Mouse (Mus musculus): ENCODE measurements around the gene 1700013H16Rik.
"Not testable (repeated sequence)": the region's sequence is repeated elsewhere in the genome, so short reads cannot be mapped to it uniquely, and the experiment has no call there.

Gene 1700013H16Rik

DNA sequence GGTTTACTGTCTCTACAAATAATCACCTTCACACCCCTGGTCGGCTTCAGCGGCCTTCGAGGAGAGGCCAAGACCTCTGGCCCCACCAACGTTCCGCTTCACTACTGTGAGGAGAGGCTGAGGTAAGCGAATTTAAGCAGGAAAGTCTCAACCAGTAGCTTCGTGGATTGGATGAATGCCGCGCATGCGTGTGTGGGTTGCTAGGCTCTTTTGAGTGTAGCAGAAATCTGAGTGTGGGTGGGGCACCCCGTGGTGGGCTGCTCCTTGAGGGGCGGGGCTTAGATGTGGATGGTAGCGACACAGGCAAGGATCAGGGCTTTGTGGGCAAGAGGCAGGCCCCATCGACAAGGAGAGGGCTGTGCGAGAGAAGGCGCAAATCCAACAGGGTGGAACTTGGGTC is at the start of gene 1700013H16Rik:
Gene 1700013H16Rik (minus strand): TSS at position 96 of the 400 bp plus-strand sequence.
- DNase-seq (ENCODE audit: low spot score) = no peak

DNA sequence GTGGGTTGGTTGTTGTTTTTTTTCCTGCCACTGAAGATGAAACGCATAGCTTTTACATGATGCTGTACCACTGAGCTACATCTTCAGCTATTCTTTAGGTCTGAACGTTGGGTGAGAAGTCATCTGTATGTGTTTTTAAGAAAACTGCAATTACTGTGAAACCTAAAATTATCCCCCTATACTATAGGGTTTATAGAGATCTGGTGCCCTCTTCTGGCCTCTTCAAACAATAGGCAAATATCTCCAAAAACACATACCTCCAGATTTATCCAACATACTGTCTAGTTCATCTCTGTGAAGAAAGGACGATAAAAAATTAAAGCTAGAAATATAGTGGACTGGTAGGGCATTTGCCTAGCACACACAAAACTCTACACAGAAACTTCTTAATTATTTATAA is 41.4 kb upstream of the 1700013H16Rik start:
- no peak for DNase-seq (ENCODE audit: low spot score)

DNA sequence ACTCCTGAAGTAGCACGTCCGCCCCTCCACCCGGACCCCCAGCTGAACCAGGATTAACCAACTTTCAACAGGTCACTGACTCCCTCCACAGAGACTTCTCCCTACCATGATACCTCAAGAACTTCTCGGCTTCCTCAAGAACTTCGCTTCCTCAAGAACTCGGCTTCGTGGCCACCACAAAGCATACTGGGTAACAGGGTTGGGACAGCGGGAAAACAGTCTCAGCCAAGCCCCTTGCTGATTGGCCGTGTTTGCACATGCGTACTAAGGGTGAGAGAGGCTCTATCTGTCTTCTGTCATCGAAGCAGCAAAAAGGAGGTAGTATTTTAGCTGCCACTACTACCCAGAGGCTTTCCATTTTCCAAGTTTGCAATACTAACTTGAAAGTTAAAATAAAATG is 39.9 kb upstream of the 1700013H16Rik start, which contains the start of gene Xlr:
Gene Xlr (minus strand): TSS at position 188 of the 400 bp plus-strand sequence.
- DNase-seq (ENCODE audit: low spot score) = not testable (repeated sequence)

DNA sequence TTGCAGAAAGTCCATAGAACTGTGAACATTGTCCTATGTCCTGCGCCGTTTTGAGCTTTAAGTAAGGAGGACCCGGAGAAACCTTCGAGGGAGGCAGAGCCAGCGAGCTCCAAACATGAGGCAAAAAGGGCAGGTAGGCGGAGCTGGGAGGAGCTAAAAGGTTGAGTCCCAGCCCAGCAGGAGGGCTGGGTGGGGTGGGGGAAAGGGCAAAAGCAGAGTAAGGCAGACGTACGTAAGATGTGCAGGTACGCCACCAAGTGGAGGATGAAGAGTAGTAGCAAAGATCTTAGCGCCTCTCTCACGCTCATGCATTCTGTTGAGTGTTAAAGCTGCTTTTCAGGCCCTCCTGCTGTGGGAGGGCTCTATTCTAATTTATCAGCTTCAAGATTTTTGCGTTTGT is 18.6 kb upstream of the 1700013H16Rik start, which contains the start of gene Zfp36l3:
Gene Zfp36l3 (minus strand): TSS at position 119 of the 400 bp plus-strand sequence.
- DNase-seq (ENCODE audit: low spot score) = no peak

DNA sequence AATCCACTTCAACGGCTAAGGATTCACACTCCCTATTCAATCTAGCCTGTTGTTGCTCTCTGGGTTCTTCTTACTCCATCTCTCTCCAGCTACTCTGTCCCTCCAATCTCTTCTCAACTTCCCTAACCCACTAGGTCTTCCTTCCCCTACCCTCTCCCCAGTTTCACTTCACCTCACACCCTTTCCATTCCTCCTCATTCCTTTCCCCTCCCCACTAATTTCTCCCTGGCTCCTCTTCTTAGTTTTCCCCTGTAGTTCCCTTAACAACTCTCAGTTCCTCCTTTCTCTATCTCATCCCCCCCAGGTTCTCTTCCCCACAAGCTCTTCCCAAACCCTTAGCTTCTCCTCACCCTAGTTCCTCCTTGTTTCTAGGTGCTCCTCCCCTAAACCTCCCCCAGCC is 4.8 kb downstream of the 1700013H16Rik start:
- no peak for DNase-seq (ENCODE audit: low spot score)

DNA sequence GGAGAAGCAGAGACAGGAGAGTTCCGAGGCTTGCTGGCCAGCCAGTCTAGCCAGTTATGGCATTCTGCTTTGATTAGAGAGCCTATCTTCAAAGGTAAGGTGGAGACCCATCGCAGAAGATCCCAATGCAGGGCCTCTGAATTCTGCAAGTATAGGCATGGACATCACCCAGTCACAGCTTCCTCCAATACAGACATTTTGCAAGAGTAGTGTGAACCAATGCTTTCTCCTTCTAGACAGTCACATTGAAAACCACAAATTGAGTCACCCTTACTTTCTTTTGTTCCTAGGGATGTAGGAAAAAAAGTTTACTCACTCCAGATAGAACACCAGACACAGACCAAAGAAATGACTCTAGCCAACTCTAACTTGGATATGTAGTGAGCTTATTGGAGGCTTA is 28.7 kb downstream of the 1700013H16Rik start:
- DNase-seq (ENCODE audit: low spot score) = no peak

DNA sequence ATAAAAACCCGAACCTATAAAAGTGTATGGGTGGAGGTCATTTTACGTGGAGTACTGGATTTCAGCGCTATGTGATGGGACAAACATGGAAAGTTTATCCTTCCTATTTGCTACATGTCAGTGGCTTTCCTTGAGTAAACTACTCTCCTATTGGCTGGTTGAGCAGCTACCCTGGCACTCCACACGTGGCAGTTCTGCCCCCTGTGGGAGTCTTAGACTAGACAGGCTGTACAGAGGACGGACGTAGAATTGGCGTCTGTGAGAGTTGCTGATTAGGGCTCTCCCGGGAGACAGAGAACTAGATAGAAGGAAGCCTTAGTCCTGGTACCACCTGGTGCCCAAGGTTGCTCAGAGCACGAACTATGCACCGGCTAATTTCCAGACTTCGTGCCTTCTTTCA is 33.0 kb downstream of the 1700013H16Rik start, which contains the start of gene 4930502E18Rik:
Gene 4930502E18Rik (plus strand): TSS at position 231 of the 400 bp plus-strand sequence.
- no peak for DNase-seq (ENCODE audit: low spot score)

DNA sequence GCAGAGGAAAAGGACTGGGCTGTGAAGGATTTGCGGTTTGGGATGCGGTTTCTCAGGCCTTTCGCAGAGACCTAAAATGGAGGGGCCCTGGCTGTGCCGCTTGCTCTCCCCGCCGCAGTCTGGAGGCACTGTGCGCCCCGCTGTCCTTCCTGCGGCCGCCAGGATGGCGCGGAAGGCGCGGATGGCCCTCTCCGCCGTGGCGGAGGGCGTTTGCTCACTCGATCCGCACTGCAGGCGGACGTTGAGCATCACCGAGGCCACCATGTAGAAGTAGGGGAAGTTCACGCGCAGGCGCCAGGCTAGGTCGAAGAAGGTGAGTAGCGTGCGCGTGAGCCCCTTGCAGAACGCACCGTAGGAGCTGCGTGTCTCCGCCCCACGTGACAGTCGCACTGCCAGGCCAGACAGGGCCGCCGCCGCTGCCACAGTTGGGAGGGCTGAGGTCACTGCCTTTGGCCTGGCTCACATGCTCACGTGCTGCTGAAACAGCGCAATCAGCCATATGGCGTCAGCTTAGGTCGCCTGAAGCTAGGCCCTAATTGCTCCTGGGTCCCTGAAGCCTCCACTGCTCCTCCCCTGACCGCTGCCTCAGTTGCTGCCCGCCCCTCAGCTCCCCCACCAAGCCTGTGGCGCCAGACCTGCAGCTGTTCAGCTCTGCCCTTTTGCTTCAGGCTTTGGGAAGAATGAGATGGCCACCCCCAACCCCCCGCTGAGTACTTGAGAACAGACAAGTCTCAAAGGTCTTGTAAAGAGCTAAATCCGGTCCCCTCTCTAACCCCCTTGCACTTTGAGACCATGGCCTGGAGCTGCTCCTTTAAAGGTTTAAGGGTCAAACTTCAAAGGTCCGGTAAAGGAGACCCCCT is 41.1 kb downstream of the 1700013H16Rik start:
- peak; percentile 4 for DNase-seq (ENCODE audit: low spot score)

DNA sequence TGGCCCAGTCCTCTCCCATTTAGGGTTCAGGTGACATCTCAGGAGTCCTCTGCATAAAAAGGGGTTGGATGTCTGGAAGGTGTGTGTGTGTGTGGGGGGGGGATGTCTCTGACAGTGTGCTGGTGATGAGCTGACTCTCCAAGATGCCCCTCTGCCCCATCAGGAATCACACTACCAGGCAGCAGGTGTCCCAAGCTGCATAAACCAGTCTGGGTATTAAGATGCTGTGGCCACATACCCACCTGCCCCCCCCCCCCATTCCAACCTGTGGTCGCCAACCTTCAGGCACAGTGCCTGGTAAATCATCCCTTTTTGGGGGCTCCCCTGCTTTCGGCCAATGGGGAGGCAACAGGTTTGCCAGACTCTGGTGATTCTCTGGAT is 41.7 kb downstream of the 1700013H16Rik start:
- DNase-seq (ENCODE audit: low spot score) = no peak

DNA sequence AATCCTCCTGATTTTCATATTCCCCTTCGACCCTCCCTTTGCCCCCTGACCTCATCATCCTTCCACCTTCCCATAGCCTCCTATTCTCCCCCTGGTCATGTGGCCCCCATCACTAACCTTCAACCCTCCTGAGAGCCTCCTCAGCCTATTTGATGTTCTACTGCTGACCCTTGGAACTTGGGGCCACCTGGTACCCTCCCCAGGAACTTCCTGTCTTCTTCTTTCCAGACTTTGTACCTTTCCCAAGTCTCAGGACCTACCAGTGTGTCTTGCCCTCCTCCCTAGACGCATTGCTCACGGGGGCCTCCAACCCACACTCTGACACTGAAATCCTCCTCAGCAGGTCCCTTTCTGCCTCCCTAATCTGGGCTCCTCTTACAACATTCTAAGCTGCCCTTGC is 55.0 kb downstream of the 1700013H16Rik start:
- DNase-seq (ENCODE audit: low spot score) = no peak

DNA sequence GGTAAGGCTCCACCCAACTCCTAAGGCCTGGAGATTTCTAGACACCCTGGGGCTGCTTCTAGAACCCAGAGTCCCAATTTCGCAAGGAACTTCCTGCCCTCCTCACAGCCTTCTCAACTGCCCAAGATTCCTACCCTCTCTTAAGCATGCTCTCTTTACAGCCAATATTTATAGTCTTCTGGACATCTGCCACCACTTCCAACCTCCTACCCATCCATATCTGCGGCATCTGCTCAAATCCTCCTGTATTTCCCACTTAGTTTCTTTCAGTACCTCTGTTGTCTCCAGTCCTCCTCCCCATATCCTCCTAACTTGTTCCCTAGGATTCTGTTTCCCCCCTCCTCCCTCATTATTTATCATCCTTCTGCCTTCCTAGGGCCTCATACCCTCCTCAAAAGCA is 58.4 kb downstream of the 1700013H16Rik start:
- no peak for DNase-seq (ENCODE audit: low spot score)

DNA sequence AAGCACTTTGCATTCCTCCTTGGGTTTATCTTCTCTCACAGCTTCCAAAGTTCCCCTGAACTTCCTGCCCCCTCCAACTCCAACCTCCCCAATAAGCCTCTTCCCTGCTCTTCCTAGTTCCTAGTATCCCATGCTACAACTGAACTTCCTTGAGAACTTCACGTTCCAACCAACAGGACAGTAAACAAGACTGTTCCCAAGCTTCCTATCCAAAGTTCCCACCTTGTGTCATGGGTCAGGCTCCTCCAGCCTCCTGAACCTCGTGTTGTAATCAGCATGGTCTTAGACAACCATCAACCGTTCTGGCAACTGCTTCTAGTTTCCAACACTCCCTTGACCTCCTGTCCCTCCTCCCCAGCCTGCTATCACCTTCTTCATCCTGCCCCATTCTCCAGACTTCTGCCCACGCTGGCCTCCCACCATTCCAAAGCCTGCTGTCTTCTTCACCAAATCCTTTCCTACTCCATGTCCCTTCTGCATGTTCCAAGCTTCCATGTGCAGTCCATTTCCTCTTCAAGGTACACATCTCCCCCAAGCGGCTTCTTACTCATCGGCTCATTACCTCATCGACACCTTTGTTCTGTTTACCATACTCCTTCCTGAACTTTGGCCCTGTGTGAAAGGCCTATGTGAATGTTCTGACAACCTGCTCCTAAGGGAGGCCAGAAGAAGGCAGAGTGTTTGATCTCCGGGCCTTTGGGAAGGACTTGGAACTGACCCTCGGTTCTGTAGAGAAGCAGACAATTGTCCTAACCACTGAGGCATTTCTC is 63.4 kb downstream of the 1700013H16Rik start:
- DNase-seq (ENCODE audit: low spot score) = no peak

DNA sequence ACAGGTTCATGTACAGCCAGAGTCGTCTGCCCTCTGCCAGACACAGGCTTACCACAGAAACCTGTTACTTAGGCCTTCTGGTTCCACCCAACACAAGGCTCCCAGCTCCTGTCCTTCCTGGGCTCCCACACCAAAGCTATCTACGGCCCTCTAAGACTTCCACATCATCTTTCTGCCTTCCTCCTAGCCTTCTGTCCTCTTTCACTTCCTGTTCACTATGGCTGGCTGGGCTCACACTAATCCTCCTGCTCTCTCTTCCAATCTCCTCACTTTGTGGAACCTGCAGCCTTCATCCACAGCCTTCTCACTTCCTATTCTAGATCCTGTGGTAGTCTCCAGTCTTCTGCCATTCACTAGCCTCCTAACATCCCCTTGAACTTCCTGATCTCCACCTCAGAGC is 64.5 kb downstream of the 1700013H16Rik start:
- no peak for DNase-seq (ENCODE audit: low spot score)

Data from ovary, adult 18-20 months (tissue).